Mouse (Mus musculus): Measurements from ENCODE around the gene Slc44a5.
"Not testable (repeated sequence)": the region's sequence is repeated elsewhere in the genome, so short reads cannot be mapped to it uniquely, and the experiment has no call there.

DNA sequence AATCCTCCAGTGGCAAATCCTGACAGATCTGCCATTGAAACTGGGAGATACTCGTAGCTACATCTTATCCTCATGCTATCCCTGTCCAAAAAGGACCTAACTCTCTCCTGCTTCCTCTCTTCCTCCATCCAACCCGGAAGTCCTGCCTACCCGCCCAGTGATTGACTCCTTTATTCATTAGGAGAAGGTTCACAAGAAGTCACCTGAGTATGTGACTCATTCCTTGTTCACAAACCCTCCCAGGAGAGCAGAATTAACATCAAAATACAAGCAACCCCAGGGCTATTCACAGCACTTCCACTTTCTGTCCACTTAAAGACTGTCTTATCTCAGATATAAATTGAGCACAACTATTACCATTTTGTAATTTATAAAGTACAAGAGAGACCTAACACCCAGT is 180.3 kb downstream of the Slc44a5 start:
- not testable (repeated sequence) for TF ChIP-seq CTCF (IDR thresholded peaks at IDR 0.05; ENCODE audit: low read depth); EP300 (optimal IDR thresholded peaks at IDR 0.05)
